Mouse (Mus musculus): ENCODE data around the gene Gfra1. TPM values are rescaled to one million over a fixed set of nuclear protein-coding genes. Genes with fewer than 3 reads are reported as not detected.

The Gfra1 gene
- polyA plus RNA-seq, 1 experiment from 2014 or later, result 9.1 TPM

- WGBS (ENCODE audit: insufficient replicate concordance), result 81% methylated on average over 18 of the region's 18 CpGs
- ATAC-seq, result no peak
- Histone ChIP-seq H3K27ac (no peak overlapping the region), H3K4me1 (no peaks in the 10 kb centered on the region), H3K9me3 (replicated peaks) (no peaks in the 10 kb centered on the region), H3K27me3 (replicated peaks) (no peaks in the 10 kb centered on the region), H3K36me3 (no peaks in the 10 kb centered on the region), H3K4me3 (no peak overlapping the region), H3K9ac (no peak overlapping the region), H3K4me2 (no peak overlapping the region)
These were observed 66.8 kb downstream of the Gfra1 start for GRCm38 (mm10) chr19:58388851-58389447.

GRCm38 (mm10) chr19:58383273-58383672 is 72.4 kb downstream of the Gfra1 start:
- Histone ChIP-seq H3K9ac (no peak overlapping the region), H3K36me3 (no peaks in the 10 kb centered on the region), H3K27ac (no peak overlapping the region), H3K27me3 (replicated peaks) (no peaks in the 10 kb centered on the region), H3K4me3 (no peak overlapping the region), H3K4me1 (no peaks in the 10 kb centered on the region), H3K4me2 (no peak overlapping the region), H3K9me3 (replicated peaks) (no peaks in the 10 kb centered on the region)
- 54% methylated on average over 3 of the region's 3 CpGs for WGBS (ENCODE audit: insufficient replicate concordance)
- ATAC-seq, result no peak

GRCm38 (mm10) chr19:58382535-58382934 is 73.2 kb downstream of the Gfra1 start:
- no peaks in the 10 kb centered on the region for H3K9me3 ChIP-seq (replicated peaks)
- no peak overlapping the region for H3K27ac ChIP-seq
- H3K27me3 ChIP-seq (replicated peaks), result no peaks in the 10 kb centered on the region
- no peaks in the 10 kb centered on the region for H3K36me3 ChIP-seq
- H3K4me3 ChIP-seq, result no peak overlapping the region
- no peak overlapping the region for H3K9ac ChIP-seq
- 75% methylated on average over 7 of the region's 7 CpGs for WGBS (ENCODE audit: insufficient replicate concordance)
- no peak for ATAC-seq
- no peak overlapping the region for H3K4me2 ChIP-seq
- H3K4me1 ChIP-seq, result 0 out of 2 replicates have a peak, but pooled peaks cover 5% of the 10 kb centered on the region

GRCm38 (mm10) chr19:58377969-58378368 is 77.7 kb downstream of the Gfra1 start:
- Histone ChIP-seq H3K27me3 (replicated peaks) (no peaks in the 10 kb centered on the region), H3K4me2 (no peak overlapping the region), H3K36me3 (no peaks in the 10 kb centered on the region), H3K9ac (no peak overlapping the region), H3K4me3 (no peak overlapping the region), H3K4me1 (0 out of 2 replicates have a peak, but pooled peaks cover 5% of the 10 kb centered on the region), H3K27ac (no peak overlapping the region), H3K9me3 (replicated peaks) (no peaks in the 10 kb centered on the region)
- 72% methylated on average over 8 of the region's 8 CpGs for WGBS (ENCODE audit: insufficient replicate concordance)
- ATAC-seq, result no peak

- WGBS (ENCODE audit: insufficient replicate concordance), result 43% methylated on average over 8 of the region's 8 CpGs
- H3K9me3 ChIP-seq (replicated peaks), result no peaks in the 10 kb centered on the region
- H3K4me3 ChIP-seq, result no peak overlapping the region
- no peaks in the 10 kb centered on the region for H3K36me3 ChIP-seq
- H3K4me1 ChIP-seq, result 0 out of 2 replicates have a peak, but pooled peaks cover 5% of the 10 kb centered on the region
- ATAC-seq, result no peak
- H3K27ac ChIP-seq, result no peak overlapping the region
- H3K4me2 ChIP-seq, result no peak overlapping the region
- no peaks in the 10 kb centered on the region for H3K27me3 ChIP-seq (replicated peaks)
- H3K9ac ChIP-seq, result no peak overlapping the region
These were observed 79.0 kb downstream of the Gfra1 start for GRCm38 (mm10) chr19:58376675-58377102.

GRCm38 (mm10) chr19:58374648-58375047 is 81.1 kb downstream of the Gfra1 start:
- H3K36me3 ChIP-seq, result no peaks in the 10 kb centered on the region
- H3K4me1 ChIP-seq, result 0 out of 2 replicates have a peak, but pooled peaks cover 5% of the 10 kb centered on the region
- H3K9me3 ChIP-seq (replicated peaks), result no peaks in the 10 kb centered on the region
- H3K4me3 ChIP-seq, result no peak overlapping the region
- 79% methylated on average over 5 of the region's 5 CpGs for WGBS (ENCODE audit: insufficient replicate concordance)
- H3K27me3 ChIP-seq (replicated peaks), result no peaks in the 10 kb centered on the region
- no peak overlapping the region for H3K27ac ChIP-seq
- ATAC-seq, result no peak
- no peak overlapping the region for H3K4me2 ChIP-seq
- no peak overlapping the region for H3K9ac ChIP-seq

GRCm38 (mm10) chr19:58374155-58374554 is 81.6 kb downstream of the Gfra1 start:
- Histone ChIP-seq H3K9ac (no peak overlapping the region), H3K27ac (no peak overlapping the region), H3K9me3 (replicated peaks) (no peaks in the 10 kb centered on the region), H3K4me2 (no peak overlapping the region), H3K4me3 (no peak overlapping the region), H3K36me3 (no peaks in the 10 kb centered on the region), H3K4me1 (0 out of 2 replicates have a peak, but pooled peaks cover 5% of the 10 kb centered on the region), H3K27me3 (replicated peaks) (no peaks in the 10 kb centered on the region)
- no peak for ATAC-seq
- WGBS (ENCODE audit: insufficient replicate concordance), result 77% methylated on average over 4 of the region's 4 CpGs

- Histone ChIP-seq H3K9me3 (replicated peaks) (no peaks in the 10 kb centered on the region), H3K36me3 (no peaks in the 10 kb centered on the region), H3K27me3 (replicated peaks) (no peaks in the 10 kb centered on the region), H3K4me1 (no peaks in the 10 kb centered on the region), H3K4me3 (no peak overlapping the region), H3K9ac (no peak overlapping the region), H3K27ac (no peak overlapping the region), H3K4me2 (no peak overlapping the region)
- 51% methylated on average over 2 of the region's 2 CpGs for WGBS (ENCODE audit: insufficient replicate concordance)
- ATAC-seq, result no peak
These were observed 87.2 kb downstream of the Gfra1 start for GRCm38 (mm10) chr19:58368513-58368912.

- Histone ChIP-seq H3K27me3 (replicated peaks) (no peaks in the 10 kb centered on the region), H3K4me1 (no peaks in the 10 kb centered on the region), H3K9ac (no peak overlapping the region), H3K36me3 (no peaks in the 10 kb centered on the region), H3K4me3 (no peak overlapping the region), H3K9me3 (replicated peaks) (no peaks in the 10 kb centered on the region), H3K4me2 (no peak overlapping the region), H3K27ac (no peak overlapping the region)
- no peak for ATAC-seq
- WGBS (ENCODE audit: insufficient replicate concordance), result 59% methylated on average over 9 of the region's 9 CpGs
These were observed 91.0 kb downstream of the Gfra1 start for GRCm38 (mm10) chr19:58364688-58365087.

GRCm38 (mm10) chr19:58360982-58361381 is 94.7 kb downstream of the Gfra1 start:
- Histone ChIP-seq H3K4me3 (no peak overlapping the region), H3K27ac (no peak overlapping the region), H3K27me3 (replicated peaks) (no peaks in the 10 kb centered on the region), H3K4me1 (no peaks in the 10 kb centered on the region), H3K9me3 (replicated peaks) (no peaks in the 10 kb centered on the region), H3K36me3 (no peaks in the 10 kb centered on the region), H3K4me2 (no peak overlapping the region), H3K9ac (no peak overlapping the region)
- 33% methylated on average over 1 of the region's 1 CpGs for WGBS (ENCODE audit: insufficient replicate concordance)
- ATAC-seq, result no peak

- no peak for ATAC-seq
- no peak overlapping the region for H3K4me2 ChIP-seq
- no peaks in the 10 kb centered on the region for H3K27me3 ChIP-seq (replicated peaks)
- 52% methylated on average over 13 of the region's 13 CpGs for WGBS (ENCODE audit: insufficient replicate concordance)
- no peak overlapping the region for H3K4me3 ChIP-seq
- H3K4me1 ChIP-seq, result no peaks in the 10 kb centered on the region; the same call in 1 of the 2 replicates
- no peaks in the 10 kb centered on the region for H3K9me3 ChIP-seq (replicated peaks)
- H3K36me3 ChIP-seq, result no peaks in the 10 kb centered on the region
- H3K9ac ChIP-seq, result no peak overlapping the region
- no peak overlapping the region for H3K27ac ChIP-seq
These were observed 97.6 kb downstream of the Gfra1 start for GRCm38 (mm10) chr19:58358063-58358462.

- H3K27ac ChIP-seq, result no peak overlapping the region
- ATAC-seq, result no peak
- H3K4me2 ChIP-seq, result no peak overlapping the region
- H3K36me3 ChIP-seq, result no peaks in the 10 kb centered on the region
- H3K9me3 ChIP-seq (replicated peaks), result no peaks in the 10 kb centered on the region
- H3K9ac ChIP-seq, result no peak overlapping the region
- no peaks in the 10 kb centered on the region; the same call in 1 of the 2 replicates for H3K4me1 ChIP-seq
- H3K4me3 ChIP-seq, result no peak overlapping the region
- H3K27me3 ChIP-seq (replicated peaks), result no peaks in the 10 kb centered on the region
- 21% methylated on average over 2 of the region's 2 CpGs for WGBS (ENCODE audit: insufficient replicate concordance)
These were observed 101.8 kb downstream of the Gfra1 start for GRCm38 (mm10) chr19:58353953-58354352.

Data from liver, embryonic 12.5 days (tissue).